Comparison of ENCODE assay signal across 21 mouse cellular contexts in the genomic region with DNA sequence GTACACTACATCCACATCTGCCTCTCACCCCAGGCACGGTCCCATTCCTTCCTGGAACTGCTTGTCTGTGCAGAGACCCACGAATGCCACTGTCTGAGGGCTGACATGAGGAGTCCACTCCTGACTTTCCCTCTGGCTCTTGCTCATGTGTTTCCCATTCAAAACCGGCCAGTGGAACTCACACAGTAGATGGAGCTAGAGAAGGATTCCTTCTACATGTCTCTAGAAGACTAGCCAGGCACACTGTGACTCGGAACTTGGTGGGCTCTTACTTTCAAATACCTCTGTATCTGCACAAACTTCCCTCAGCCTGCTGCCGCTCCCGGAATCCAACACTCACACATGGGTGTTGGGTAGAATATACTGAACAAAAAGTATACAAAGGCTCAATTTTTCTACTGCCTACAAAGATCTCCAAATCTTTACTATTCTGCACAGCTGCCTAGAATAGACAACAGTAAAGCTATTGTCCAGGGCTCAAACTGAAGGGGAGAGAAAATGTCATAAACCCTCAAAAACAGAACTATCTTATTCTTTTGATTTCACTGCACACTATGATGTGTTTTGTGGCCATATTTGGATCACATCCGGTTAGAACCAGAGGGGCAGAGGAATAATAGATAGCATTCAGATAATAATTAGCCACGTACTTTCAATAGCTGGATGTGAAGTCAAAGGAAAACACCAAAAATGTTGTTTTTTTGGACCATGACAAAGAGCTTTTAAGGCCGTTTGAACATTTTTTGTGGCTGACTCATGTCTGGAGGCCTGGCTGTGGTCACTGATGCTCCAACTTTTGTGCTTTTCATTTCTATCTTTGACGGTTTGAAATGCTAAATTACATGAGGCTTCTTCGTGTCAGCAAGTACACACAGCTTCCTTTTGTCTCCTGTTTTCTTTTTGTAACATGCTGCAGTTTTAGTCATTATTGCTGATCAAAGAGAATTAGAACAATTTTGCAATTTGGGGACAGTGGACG.
DNase-seq lines count a peak whose midpoint lies in the region; ATAC-seq lines count a peak whose summit lies in the region.
"Had no signal": no experiment of that assay in that cellular context is flagged by ENCODE, and none has a peak within 500 bp of the region (broad histone marks: within the 10 kb centered on the region; RNA-seq: fewer than 3 reads in every experiment).

No protein-coding gene starts in this region.

- H3K4me3 ChIP-seq in embryonic facial prominence, embryonic 14.5 days (ENCODE audit: low read depth, low read length) = no peak overlapping the region
- no peak overlapping the region for H3K4me3 ChIP-seq in embryonic facial prominence, embryonic 10.5 days
- H3K4me3 ChIP-seq: gastrocnemius, adult 2 months had no signal

- peak; percentile 23 for DNase-seq in embryonic facial prominence, embryonic 14.5 days (ENCODE audit: low spot score)
- no peak for DNase-seq in embryonic facial prominence, embryonic 10.5 days (ENCODE audit: low spot score)
- DNase-seq in layer of hippocampus, adult 9-11 months = peak; percentile 9
- no peak for DNase-seq in layer of hippocampus, adult 11-12 months (ENCODE audit: low spot score)
- DNase-seq in NIH3T3 (ENCODE audit: low read depth) = peak; percentile 73
- peak; percentile 55 for DNase-seq in telencephalon, adult 2 months (ENCODE audit: low read depth, low spot score)
- DNase-seq in spleen, postnatal 14 days (ENCODE audit: low spot score in 2 of 2) = no peak
- DNase-seq: cerebellum, postnatal 14 days; forebrain, postnatal 0 days; gastrocnemius, adult 2 months; kidney, postnatal 36 days; lung, adult 18-20 months; lung, postnatal 36 days; retina, postnatal 1 day; thymus, postnatal 14 days had no signal

- H3K4me1 ChIP-seq in embryonic facial prominence, embryonic 14.5 days (ENCODE audit: control insufficient read depth, insufficient read depth, low read length) = no peaks in the 10 kb centered on the region
- 0 out of 2 replicates have a peak, but pooled peaks cover 4% of the 10 kb centered on the region for H3K4me1 ChIP-seq in embryonic facial prominence, embryonic 10.5 days

- H3K9ac ChIP-seq in embryonic facial prominence, embryonic 14.5 days (ENCODE audit: low read depth, low read length) = no peak overlapping the region
- H3K9ac ChIP-seq: forebrain, postnatal 0 days had no signal

- no peak; the same call in 1 of the 2 replicates for ATAC-seq in embryonic facial prominence, embryonic 14.5 days (ENCODE audit: low read depth)
- ATAC-seq: forebrain, postnatal 0 days; hindbrain, embryonic 16.5 days; intestine, embryonic 16.5 days; midbrain, embryonic 16.5 days had no signal

- no peak overlapping the region for H3K27ac ChIP-seq in embryonic facial prominence, embryonic 14.5 days (replicated peaks; ENCODE audit: low read depth, low read length)
- H3K27ac ChIP-seq in embryonic facial prominence, embryonic 10.5 days (replicated peaks) = no peak overlapping the region
- H3K27ac ChIP-seq: gastrocnemius, adult 2 months; stomach, postnatal 0 days had no signal

- WGBS in embryonic facial prominence, embryonic 14.5 days = 57% methylated on average over 12 of the region's 12 CpGs
- WGBS in embryonic facial prominence, embryonic 10.5 days = 62% methylated on average over 12 of the region's 12 CpGs

- H3K9me3 ChIP-seq in embryonic facial prominence, embryonic 14.5 days (ENCODE audit: control insufficient read depth, low read length) = no peaks in the 10 kb centered on the region
- no peaks in the 10 kb centered on the region for H3K9me3 ChIP-seq in embryonic facial prominence, embryonic 10.5 days

- H3K27me3 ChIP-seq in embryonic facial prominence, embryonic 14.5 days (replicated peaks; ENCODE audit: control insufficient read depth, insufficient read depth, low read length) = no peaks in the 10 kb centered on the region
- H3K27me3 ChIP-seq in embryonic facial prominence, embryonic 10.5 days (replicated peaks; ENCODE audit: low read depth, poor library complexity, severe bottlenecking) = peaks cover 11% of the 10 kb centered on the region; the same call in 1 of the 2 replicates

- H3K36me3 ChIP-seq in embryonic facial prominence, embryonic 14.5 days (ENCODE audit: control insufficient read depth, insufficient read depth, low read length) = no peaks in the 10 kb centered on the region
- H3K36me3 ChIP-seq in embryonic facial prominence, embryonic 10.5 days (replicated peaks) = no peaks in the 10 kb centered on the region
- H3K36me3 ChIP-seq: G1E had no signal

- H3K4me2 ChIP-seq in embryonic facial prominence, embryonic 14.5 days (ENCODE audit: low read depth, low read length) = no peak overlapping the region
- H3K4me2 ChIP-seq: liver, embryonic 11.5 days had no signal

Comparison
In these comparisons a context has a peak if more than half of its experiments do, and no peak if none do; other contexts are left out.
1. DNase-seq: peak in embryonic facial prominence, embryonic 14.5 days (single experiment), layer of hippocampus, adult 9-11 months (single experiment), NIH3T3 (single experiment) and telencephalon, adult 2 months (single experiment); none in embryonic facial prominence, embryonic 10.5 days (single experiment), layer of hippocampus, adult 11-12 months (single experiment) and spleen, postnatal 14 days (0 of 2).